Mouse (Mus musculus) CH12.LX (cell line): Measurements from ENCODE around the gene Tnfsf9. TPM values are rescaled to one million over a fixed set of nuclear protein-coding genes. Genes with fewer than 3 reads are reported as not detected.

Experiments
- DNase-seq: peaks from one replicate; pipeline ENCODE4 v3.0.0-alpha.2; 2013; ENCODE audit errors: extremely low read depth
- H3K27ac ChIP-seq: 2 replicates; pipeline ENCODE4 v1.5.1; 2012; ENCODE audit warnings: low read depth, mild to moderate bottlenecking, control low read depth, moderate library complexity; ENCODE audit not compliant: insufficient read depth
- H3K27me3 ChIP-seq: replicated peaks from 2 replicates; pipeline ENCODE3; 2012; ENCODE audit warnings: inconsistent platforms
- H3K36me3 ChIP-seq, 2 experiments: replicated peaks in 1 of 2; 2 replicates each; pipeline versions ENCODE3 to v1.6.1; 2012; ENCODE audit warnings: inconsistent platforms in 1 of 2, low read length in 1 of 2, mild to moderate bottlenecking in 1 of 2, mixed read lengths in 1 of 2, moderate library complexity in 1 of 2; ENCODE audit not compliant: control insufficient read depth in 1 of 2, insufficient read depth in 1 of 2
- H3K4me1 ChIP-seq, 2 experiments: 2 replicates each; pipeline ENCODE4 v1.6.1; 2012; ENCODE audit warnings: inconsistent platforms in 1 of 2, moderate library complexity in 1 of 2; ENCODE audit not compliant: insufficient read depth in 2 of 2, control insufficient read depth in 1 of 2
- H3K4me2 ChIP-seq: 2 replicates; pipeline ENCODE4 v1.6.1; 2012; ENCODE audit warnings: low read depth, mild to moderate bottlenecking, control low read depth; ENCODE audit not compliant: poor library complexity, insufficient read depth, severe bottlenecking
- H3K4me3 ChIP-seq, 3 experiments: fragments of 150-350 bp in 1 of 3; sonication (generic) in 1 of 3; replicated peaks in 1 of 3; 2 replicates each; pipeline versions ENCODE3 to v1.5.1; 2011 to 2012; ENCODE audit warnings: low read depth in 2 of 3, low read length in 2 of 3, mild to moderate bottlenecking in 2 of 3, moderate library complexity in 2 of 3, control low read depth in 1 of 3, improper control_type of control experiment in 1 of 3, inconsistent platforms in 1 of 3, mixed read lengths in 1 of 3; ENCODE audit not compliant: poor library complexity in 1 of 3
- H3K79me2 ChIP-seq: replicated peaks from 2 replicates; pipeline ENCODE4 v1.6.1; 2012; ENCODE audit warnings: mild to moderate bottlenecking, moderate library complexity; ENCODE audit not compliant: control insufficient read depth, poor library complexity, insufficient read depth, severe bottlenecking; ENCODE audit errors: extremely low read depth
- H3K9ac ChIP-seq: 2 replicates; pipeline ENCODE4 v1.6.1; 2012; ENCODE audit warnings: low read depth, mild to moderate bottlenecking, control low read depth, moderate library complexity; ENCODE audit not compliant: insufficient read depth
- H3K9me3 ChIP-seq: replicated peaks from 2 replicates; pipeline ENCODE3; 2012; ENCODE audit warnings: low read length, inconsistent platforms, mixed read lengths
- BHLHE40 ChIP-seq: IDR thresholded peaks from 2 replicates; pipeline ENCODE4 v1.6.1; 2011; ENCODE audit warnings: mild to moderate bottlenecking, low read depth, low read length, improper control_type of control experiment
- CHD1 ChIP-seq: IDR thresholded peaks from 2 replicates; pipeline ENCODE4 v1.6.1; 2012; ENCODE audit warnings: low read depth, low read length, improper control_type of control experiment, inconsistent platforms
- CHD2 ChIP-seq: IDR thresholded peaks from 2 replicates; pipeline ENCODE4 v1.6.1; 2011; ENCODE audit warnings: low read length, improper control_type of control experiment
- CTCF ChIP-seq, 2 experiments: IDR thresholded peaks in 1 of 2; conservative IDR thresholded peaks in 1 of 2; 2 replicates each; pipeline ENCODE4 v1.5.1; 2011 to 2012; ENCODE audit warnings: low read depth in 2 of 2, low read length in 2 of 2, improper control_type of control experiment in 1 of 2, inconsistent platforms in 1 of 2, mild to moderate bottlenecking in 1 of 2, moderate library complexity in 1 of 2
- E2F4 ChIP-seq: IDR thresholded peaks from 2 replicates; pipeline ENCODE4 v1.6.1; 2011; ENCODE audit warnings: low read depth, low read length, improper control_type of control experiment; ENCODE audit not compliant: insufficient replicate concordance
- ELF1 ChIP-seq: IDR thresholded peaks from 2 replicates; pipeline ENCODE4 v1.6.1; 2014; ENCODE audit warnings: low read depth, mild to moderate bottlenecking, inconsistent platforms, low read length, improper control_type of control experiment
- EP300 ChIP-seq: IDR thresholded peaks from 2 replicates; pipeline ENCODE4 v1.6.1; 2011; ENCODE audit warnings: low read length, improper control_type of control experiment
- GABPA ChIP-seq: IDR thresholded peaks from 2 replicates; pipeline ENCODE4 v1.6.1; 2012; ENCODE audit warnings: low read depth, low read length, improper control_type of control experiment, inconsistent platforms; ENCODE audit not compliant: insufficient replicate concordance
- HCFC1 ChIP-seq: IDR thresholded peaks from 2 replicates; pipeline ENCODE4 v1.6.1; 2012; ENCODE audit warnings: low read depth, mild to moderate bottlenecking, inconsistent platforms, low read length, improper control_type of control experiment
- IRF4 ChIP-seq: IDR thresholded peaks from 2 replicates; pipeline ENCODE4 v1.6.1; 2014; ENCODE audit warnings: low read depth, mild to moderate bottlenecking, inconsistent platforms, low read length, improper control_type of control experiment
- KAT2A ChIP-seq: IDR thresholded peaks from 2 replicates; pipeline ENCODE4 v1.6.1; 2012; ENCODE audit warnings: low read length, improper control_type of control experiment, inconsistent platforms; ENCODE audit not compliant: insufficient replicate concordance
- MAFK ChIP-seq: IDR thresholded peaks from 2 replicates; pipeline ENCODE4 v1.6.1; 2011; ENCODE audit warnings: low read length, improper control_type of control experiment; ENCODE audit not compliant: insufficient replicate concordance
- MAX ChIP-seq: IDR thresholded peaks from 2 replicates; pipeline ENCODE4 v1.6.1; 2011; ENCODE audit warnings: low read length, improper control_type of control experiment
- MAZ ChIP-seq: IDR thresholded peaks from 2 replicates; pipeline ENCODE4 v1.6.1; 2012; ENCODE audit warnings: low read depth, mild to moderate bottlenecking, inconsistent platforms, low read length, improper control_type of control experiment, moderate library complexity
- MEF2A ChIP-seq: IDR thresholded peaks from 2 replicates; pipeline ENCODE4 v1.6.1; 2014; ENCODE audit warnings: low read depth, mild to moderate bottlenecking, inconsistent platforms, low read length, improper control_type of control experiment, borderline replicate concordance
- MXI1 ChIP-seq: IDR thresholded peaks from 2 replicates; pipeline ENCODE4 v1.6.1; 2011; ENCODE audit warnings: mild to moderate bottlenecking, low read depth, low read length, improper control_type of control experiment
- MYC ChIP-seq: IDR thresholded peaks from 2 replicates; pipeline ENCODE4 v1.6.1; 2011; ENCODE audit warnings: low read depth, mild to moderate bottlenecking, improper control_type of control experiment, low read length
- NELFE ChIP-seq: IDR thresholded peaks from 2 replicates; pipeline ENCODE4 v1.6.1; 2011; ENCODE audit warnings: low read depth, low read length, improper control_type of control experiment
- POLR2A ChIP-seq: IDR thresholded peaks from 2 replicates; pipeline ENCODE4 v1.6.1; 2011; ENCODE audit warnings: low read depth, mild to moderate bottlenecking, improper control_type of control experiment, low read length
- POLR2AphosphoS2 ChIP-seq: IDR thresholded peaks from 2 replicates; pipeline ENCODE4 v1.6.1; 2011; ENCODE audit warnings: low read depth, low read length, improper control_type of control experiment
- RAD21 ChIP-seq: IDR thresholded peaks from 2 replicates; pipeline ENCODE4 v1.6.1; 2011; ENCODE audit warnings: low read depth, mild to moderate bottlenecking, low read length, improper control_type of control experiment, moderate library complexity
- SIN3A ChIP-seq: IDR thresholded peaks from 2 replicates; pipeline ENCODE4 v1.6.1; 2012; ENCODE audit warnings: low read length, improper control_type of control experiment, inconsistent platforms
- SMC3 ChIP-seq: IDR thresholded peaks from 2 replicates; pipeline ENCODE4 v1.6.1; 2011; ENCODE audit warnings: low read depth, low read length, improper control_type of control experiment
- TBP ChIP-seq: conservative IDR thresholded peaks from 2 replicates; pipeline ENCODE4 v1.6.1; 2011; ENCODE audit warnings: low read depth, low read length, improper control_type of control experiment
- TCF12 ChIP-seq: IDR thresholded peaks from 2 replicates; pipeline ENCODE4 v1.6.1; 2014; ENCODE audit warnings: low read depth, mild to moderate bottlenecking, inconsistent platforms, low read length, improper control_type of control experiment
- USF1 ChIP-seq: IDR thresholded peaks from 2 replicates; pipeline ENCODE4 v1.6.1; 2014; ENCODE audit warnings: low read depth, mild to moderate bottlenecking, inconsistent platforms, low read length, improper control_type of control experiment
- ZNF384 ChIP-seq: IDR thresholded peaks from 2 replicates; pipeline ENCODE4 v1.6.1; 2012; ENCODE audit warnings: low read depth, low read length, improper control_type of control experiment, inconsistent platforms
- dilution Hi-C: fragments of 300-500 bp; cut with MboI; formaldehyde crosslinking; loops from 2 replicates; pipeline ENCODE4 v1.14.3; 2020; ENCODE audit warnings: low sequenced_read_pairs; ENCODE audit not compliant: extremely low pct_unique_long_range_greater_than_20kb, extremely low pct_ligation_motif_present
- in situ Hi-C: fragments of 300-500 bp; cut with MboI; formaldehyde crosslinking; loops from 3 replicates; pipeline ENCODE4 v1.14.3; 2019; ENCODE audit warnings: low sequenced_read_pairs, low pct_ligation_motif_present, low pct_unique_long_range_greater_than_20kb, mixed read lengths
- polyA plus RNA-seq: library from polyadenylated mRNA; unstranded; fragments of >175 nt; gene quantifications from 2 replicates; pipeline ENCODE4 v1.2.1, GENCODE M21; 2012; ENCODE audit warnings: low read depth; ENCODE audit not compliant: insufficient read length
- total RNA-seq, 2 experiments: library from RNA; depleted of rRNA; stranded (reverse); fragments of 300-350 nt in 1 of 2; fragments of >200 nt in 1 of 2; gene quantifications; 2 replicates each; pipeline ENCODE4 v1.2.3; 2012 to 2014

Tnfsf9 gene
- total and polyA plus RNA-seq, 3 experiments = 123 to 321 (median 137) TPM

DNA sequence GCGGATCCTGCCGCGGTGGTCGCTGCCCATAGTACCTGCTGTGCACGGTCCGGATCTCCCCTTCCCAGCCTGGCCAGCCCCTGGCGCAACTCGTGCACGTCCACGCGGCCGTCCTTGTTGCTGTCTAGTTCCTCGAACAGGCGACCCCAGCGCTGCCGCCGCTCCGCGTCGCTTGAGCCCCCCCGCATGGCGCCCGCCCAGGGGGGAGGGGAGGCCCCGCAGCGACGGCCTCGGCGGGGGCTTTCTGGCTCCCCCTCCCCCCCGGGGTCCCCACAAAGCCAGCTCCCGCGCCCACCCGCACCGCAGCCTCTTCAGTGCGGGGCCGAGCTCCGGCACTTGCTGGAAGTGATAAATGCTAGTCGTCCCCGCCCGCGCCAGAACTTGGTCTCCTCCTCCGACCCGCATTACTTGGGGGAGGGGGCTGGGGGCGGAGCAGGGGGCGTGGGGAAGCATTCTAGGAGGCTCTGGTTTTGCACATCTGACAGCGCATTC lies 45.6 kb upstream of the Tnfsf9 start, which contains the start of gene Slc25a23:
Slc25a23 (minus strand) TSS at position 378 of the 492 bp plus-strand sequence.
- dilution Hi-C loops = no loop called here
- Histone ChIP-seq H3K4me2 (peak within 1 kb of the TSS; percentile 52), H3K79me2 (no peaks in the 10 kb centered on the region), H3K9me3 (no peaks in the 10 kb centered on the region), H3K27me3 (no peaks in the 10 kb centered on the region), H3K27ac (0 out of 2 replicates have a peak within 1 kb of the TSS, but pooled peaks have one; percentile 53), H3K4me3 (peak within 1 kb of the TSS; percentile 70 to 88 (median 87)), H3K9ac (peak within 1 kb of the TSS; percentile 92), H3K4me1 (peaks cover 9 to 26% of the 10 kb centered on the region in 2 experiments), H3K36me3 (peaks cover 11 to 27% of the 10 kb centered on the region in 2 experiments)
- peak; percentile 67 for DNase-seq
- in situ Hi-C loops = no loop called here
- TF ChIP-seq ZNF384 (no peak), POLR2A (peak; percentile 30; the same call in 1 of the 2 replicates), MXI1 (no peak), CHD2 (peak; percentile 34; the same call in 1 of the 2 replicates), KAT2A (no peak), USF1 (no peak), CHD1 (no peak), POLR2AphosphoS2 (no peak), BHLHE40 (no peak), GABPA (no peak), CTCF (conservative IDR thresholded peaks at IDR 0.05 in 1 of 2, IDR thresholded peaks at IDR 0.05 in 1 of 2; ENCODE audit: low read depth in 2 of 2, low read length in 2 of 2) (no peak), IRF4 (no peak), SIN3A (no peak), MAX (0 out of 2 replicates have a peak, but pooled peaks have one; percentile 14), RAD21 (no peak), MAFK (no peak), E2F4 (no peak), NELFE (no peak), ELF1 (no peak), TCF12 (no peak)

DNA sequence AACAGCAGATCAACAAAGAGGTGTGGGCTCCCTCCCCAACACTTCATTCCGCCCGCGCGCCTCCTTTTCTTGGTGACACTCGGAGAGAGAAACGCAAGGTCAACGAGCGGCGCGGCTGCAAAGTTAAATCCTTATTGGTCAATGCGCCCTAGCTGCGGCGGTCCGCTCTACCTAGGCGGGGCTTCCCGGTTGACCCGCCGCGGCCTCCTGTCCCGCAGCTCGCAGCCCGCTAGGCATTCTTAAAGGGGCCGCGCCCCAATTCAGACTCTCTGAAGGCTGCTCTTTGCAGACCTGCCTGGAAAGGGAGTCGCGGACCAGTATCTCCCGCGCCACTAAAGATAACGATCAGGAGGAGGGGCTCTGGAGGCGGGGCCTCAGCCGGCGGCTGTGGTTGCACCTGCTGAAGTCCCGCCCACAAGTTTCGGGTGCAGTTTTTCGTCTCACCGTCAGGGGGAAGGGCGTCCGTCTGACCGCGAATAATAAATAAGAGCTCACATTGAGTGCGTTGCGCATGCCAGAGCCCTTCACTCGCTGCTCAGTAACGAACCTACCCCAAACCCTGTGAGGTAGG lies 44.8 kb upstream of the Tnfsf9 start:
- H3K4me1 ChIP-seq = peaks cover 9 to 26% of the 10 kb centered on the region in 2 experiments
- in situ Hi-C loops = no loop called here
- no peaks in the 10 kb centered on the region for H3K9me3 ChIP-seq
- peak overlapping the region; percentile 70 to 88 (median 87) for H3K4me3 ChIP-seq
- no peaks in the 10 kb centered on the region for H3K27me3 ChIP-seq
- peaks cover 5 to 25% of the 10 kb centered on the region in 2 experiments for H3K36me3 ChIP-seq
- H3K79me2 ChIP-seq = no peaks in the 10 kb centered on the region
- peak overlapping the region; percentile 92 for H3K9ac ChIP-seq
- dilution Hi-C loops = no loop called here
- H3K4me2 ChIP-seq = peak overlapping the region; percentile 52
- peak; percentile 96 for DNase-seq
- H3K27ac ChIP-seq = 0 out of 2 replicates have a peak overlapping the region, but pooled peaks have one; percentile 53
- TF ChIP-seq MEF2A = peak; percentile 55; the same call in 1 of the 2 replicates
- peak; percentile 58 for TF ChIP-seq RAD21
- peak; percentile 64; the same call in 1 of the 2 replicates for TF ChIP-seq MAZ
- no peak for TF ChIP-seq USF1
- no peak for TF ChIP-seq EP300
- TF ChIP-seq CHD1 = no peak
- 0 out of 2 replicates have a peak, but pooled peaks have one; percentile 29 for TF ChIP-seq TBP
- peak; percentile 62 for TF ChIP-seq SMC3
- peak; percentile 51; the same call in 1 of the 2 replicates for TF ChIP-seq ELF1
- TF ChIP-seq IRF4 = peak; percentile 84
- peak; percentile 41; the same call in 1 of the 2 replicates for TF ChIP-seq MXI1
- 0 out of 2 replicates have a peak, but pooled peaks have one; percentile 26 for TF ChIP-seq MYC
- TF ChIP-seq SIN3A = peak; percentile 72; the same call in 1 of the 2 replicates
- TF ChIP-seq CHD2 = 0 out of 2 replicates have a peak, but pooled peaks have one; percentile 24
- peak in 1 of 2 experiments; percentile 75; a peak in 2 of 4 replicates for TF ChIP-seq CTCF (conservative IDR thresholded peaks at IDR 0.05 in 1 of 2, IDR thresholded peaks at IDR 0.05 in 1 of 2; ENCODE audit: low read depth in 2 of 2, low read length in 2 of 2)
- TF ChIP-seq HCFC1 = peak; percentile 34; the same call in 1 of the 2 replicates
- no peak for TF ChIP-seq KAT2A
- TF ChIP-seq MAFK = 0 out of 2 replicates have a peak, but pooled peaks have one; percentile 17
- peak; percentile 39; the same call in 1 of the 2 replicates for TF ChIP-seq NELFE
- TF ChIP-seq E2F4 = peak; percentile 68; the same call in 1 of the 2 replicates
- 0 out of 2 replicates have a peak, but pooled peaks have one; percentile 44 for TF ChIP-seq POLR2A
- TF ChIP-seq BHLHE40 = peak; percentile 56; the same call in 1 of the 2 replicates
